Mouse (Mus musculus) Patski (cell line): Measurements from ENCODE around the gene Gpatch11. TPM values are rescaled to one million over a fixed set of nuclear protein-coding genes. Genes with fewer than 3 reads are reported as not detected.
A peak's percentile ranks its signal among the peaks of the same experiment; 100 is the strongest.

Experiments
- ATAC-seq: fragments of 100-300 bp; one replicate; pipeline ENCODE4 v1.8.0; 2021
- CTCF ChIA-PET: fragments of 350-600 bp; sonication (Branson Sonifier 250); formaldehyde crosslinking; loops from one replicate; lab custom pipeline; 2022; ENCODE audit warnings: inconsistent platforms; lab: Charles Lee
- POLR2A ChIA-PET: fragments of 350-600 bp; sonication (Branson Sonifier 250); formaldehyde crosslinking; loops from one replicate; lab custom pipeline; 2022; ENCODE audit warnings: antibody characterized with exemption, inconsistent platforms; lab: Charles Lee
- DNase-seq: peaks from one replicate; pipeline ENCODE4 v3.0.0-alpha.2; 2011; ENCODE audit warnings: low read depth, low spot score
- H3K27me3 ChIP-seq: fragments of 371-371 bp; one replicate; pipeline ENCODE4 v1.5.1; 2021
- CTCF ChIP-seq: fragments of 100-300 bp; IDR thresholded peaks from one replicate; pipeline ENCODE4 v1.5.1; 2021
- in situ Hi-C: fragments of 300-500 bp; cut with MboI; formaldehyde crosslinking; loops from 3 replicates; pipeline ENCODE4 v1.11.1; 2018; ENCODE audit warnings: low pct_unique_long_range_greater_than_20kb, mixed read lengths
- polyA plus RNA-seq: library from polyadenylated mRNA; unstranded; gene quantifications from one replicate; pipeline ENCODE4 v1.2.3, GENCODE M21; 2021

Gene Gpatch11
- polyA plus RNA-seq, 1 experiment from 2014 or later, result 33.5 TPM

GRCm38 (mm10) chr17:78836056-78836455 is 689 bp downstream of the Gpatch11 start:
- ATAC-seq, result no peak
- no peak for TF ChIP-seq CTCF
- in situ Hi-C loops, result no loop called here
- POLR2A ChIA-PET, result interaction anchor here (0.8 kb wide), 1 partner anchor 45 kb away, joined by 3 read pairs; no protein-coding TSS in a partner anchor
- CTCF ChIA-PET, result interaction anchor here (1.4 to 1.6 kb wide), 2 partner anchors 41 to 82 kb away, joined by 3 read pairs; no protein-coding TSS in a partner anchor
- H3K27me3 ChIP-seq, result no peaks in the 10 kb centered on the region
- no peak for DNase-seq

- in situ Hi-C loops, result no loop called here
- ChIA-PET CTCF (no interaction called here), POLR2A (no interaction called here)
- no peak for DNase-seq
- no peak for TF ChIP-seq CTCF
- no peaks in the 10 kb centered on the region for H3K27me3 ChIP-seq
- no peak for ATAC-seq
Observed at GRCm38 (mm10) chr17:78842271-78842928, 7.0 kb downstream of the Gpatch11 start.

DNA sequence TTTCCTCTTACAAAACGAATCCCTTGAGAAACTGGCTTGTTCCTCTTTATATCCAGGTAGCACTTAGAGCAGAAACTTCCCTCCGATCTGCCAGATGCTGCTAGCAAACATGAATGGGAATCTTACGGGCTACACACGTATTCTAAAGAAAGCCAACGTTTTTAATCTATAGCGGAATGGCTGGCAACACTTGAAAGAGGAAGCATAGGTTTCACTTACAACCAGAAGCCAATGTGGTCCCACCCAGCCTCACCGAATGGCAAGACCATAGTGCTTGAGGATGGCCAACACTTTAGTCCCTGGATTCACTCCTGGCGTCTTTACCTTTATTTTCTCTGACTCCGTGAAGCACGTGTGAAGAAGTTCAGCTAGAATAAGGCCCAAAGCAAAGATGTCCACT is 20.9 kb downstream of the Gpatch11 start:
- ChIA-PET CTCF (no interaction called here), POLR2A (interaction anchor here (1.3 kb wide), 1 partner anchor 21 kb away, joined by 3 read pairs; the partner anchor contains the start of genes Gpatch11 and Heatr5b)
- ATAC-seq (no peak), DNase-seq (no peak)
- H3K27me3 ChIP-seq, result no peaks in the 10 kb centered on the region
- in situ Hi-C loops, result no loop called here
- TF ChIP-seq CTCF, result no peak

- H3K27me3 ChIP-seq, result no peaks in the 10 kb centered on the region
- TF ChIP-seq CTCF, result no peak
- DNase-seq (no peak), ATAC-seq (no peak)
- POLR2A ChIA-PET, result no interaction called here
- CTCF ChIA-PET, result no interaction called here
- in situ Hi-C loops, result no loop called here
Observed at GRCm38 (mm10) chr17:78873886-78874285, 38.5 kb downstream of the Gpatch11 start.

DNA sequence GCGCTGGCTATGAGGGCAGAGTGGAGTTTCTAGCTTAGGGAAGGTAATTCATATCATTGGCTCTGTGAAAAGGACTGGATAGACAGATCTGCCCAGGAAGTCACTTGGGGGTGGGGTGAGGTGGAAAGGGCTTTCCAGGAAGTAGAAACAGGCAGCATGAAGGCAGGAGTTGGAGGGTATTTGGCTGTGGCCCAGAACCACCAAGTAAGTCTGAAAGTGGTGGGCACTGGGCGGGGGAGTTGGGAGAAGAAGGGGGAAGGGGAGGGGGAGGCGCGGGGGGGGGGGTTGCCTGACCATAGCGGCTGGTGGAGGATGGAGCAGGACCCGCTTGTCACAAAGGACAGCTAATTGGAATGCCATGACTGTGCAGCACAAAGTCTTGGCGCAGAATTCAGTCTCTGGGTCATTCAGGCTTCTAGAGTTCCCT is 46.5 kb downstream of the Gpatch11 start:
- ATAC-seq (peak; percentile 17), DNase-seq (no peak)
- in situ Hi-C loops, result loop anchor here (10.0 kb wide), 1 partner anchor 693 kb away; no protein-coding TSS in a partner anchor
- no peaks in the 10 kb centered on the region for H3K27me3 ChIP-seq
- TF ChIP-seq CTCF, result no peak
- ChIA-PET POLR2A (interaction anchor here (0.8 to 1.4 kb wide), 2 partner anchors 8 to 46 kb away, joined by 3 to 4 read pairs; partner anchors contain the start of genes Gpatch11 and Heatr5b), CTCF (interaction anchor here (0.7 kb wide), 1 partner anchor 43 kb away, joined by 3 read pairs; no protein-coding TSS in a partner anchor)

- ChIA-PET CTCF (no interaction called here), POLR2A (interaction anchor here (1.4 kb wide), 1 partner anchor 8 kb away, joined by 4 read pairs; no protein-coding TSS in a partner anchor)
- DNase-seq, result peak; percentile 37
- ATAC-seq, result peak; percentile 93
- no peaks in the 10 kb centered on the region for H3K27me3 ChIP-seq
- in situ Hi-C loops, result loop anchor here (10.0 kb wide), 1 partner anchor 692 kb away; no protein-coding TSS in a partner anchor
- no peak for TF ChIP-seq CTCF
Observed at GRCm38 (mm10) chr17:78882401-78883112, 47.2 kb downstream of the Gpatch11 start, which contains the start of gene Eif2ak2. Eif2ak2 (minus strand) TSS chr17:78882573.

DNA sequence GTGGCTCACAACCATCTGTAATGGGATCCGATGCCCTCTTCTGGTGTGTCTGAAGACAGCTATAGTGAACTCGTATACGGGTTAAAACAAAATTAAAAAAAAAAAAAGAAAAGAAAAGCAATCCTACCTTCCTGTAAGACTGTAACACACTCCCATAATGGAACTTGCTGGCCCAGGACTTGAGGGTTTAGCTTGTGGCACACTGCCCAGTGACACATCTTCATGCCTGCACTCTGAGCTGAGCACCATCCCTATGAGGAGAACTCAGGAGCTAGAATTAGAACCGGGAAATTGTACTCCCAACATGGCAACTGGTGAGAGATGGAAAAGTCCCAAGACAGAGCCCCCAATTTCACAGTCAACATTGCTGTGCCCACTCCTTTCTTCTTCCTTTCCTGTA is 47.9 kb downstream of the Gpatch11 start:
- in situ Hi-C loops, result loop anchor here (10.0 kb wide), 1 partner anchor 692 kb away; no protein-coding TSS in a partner anchor
- no peak for TF ChIP-seq CTCF
- H3K27me3 ChIP-seq, result no peaks in the 10 kb centered on the region
- no peak for DNase-seq
- ChIA-PET POLR2A (no interaction called here), CTCF (no interaction called here)
- no peak for ATAC-seq

DNA sequence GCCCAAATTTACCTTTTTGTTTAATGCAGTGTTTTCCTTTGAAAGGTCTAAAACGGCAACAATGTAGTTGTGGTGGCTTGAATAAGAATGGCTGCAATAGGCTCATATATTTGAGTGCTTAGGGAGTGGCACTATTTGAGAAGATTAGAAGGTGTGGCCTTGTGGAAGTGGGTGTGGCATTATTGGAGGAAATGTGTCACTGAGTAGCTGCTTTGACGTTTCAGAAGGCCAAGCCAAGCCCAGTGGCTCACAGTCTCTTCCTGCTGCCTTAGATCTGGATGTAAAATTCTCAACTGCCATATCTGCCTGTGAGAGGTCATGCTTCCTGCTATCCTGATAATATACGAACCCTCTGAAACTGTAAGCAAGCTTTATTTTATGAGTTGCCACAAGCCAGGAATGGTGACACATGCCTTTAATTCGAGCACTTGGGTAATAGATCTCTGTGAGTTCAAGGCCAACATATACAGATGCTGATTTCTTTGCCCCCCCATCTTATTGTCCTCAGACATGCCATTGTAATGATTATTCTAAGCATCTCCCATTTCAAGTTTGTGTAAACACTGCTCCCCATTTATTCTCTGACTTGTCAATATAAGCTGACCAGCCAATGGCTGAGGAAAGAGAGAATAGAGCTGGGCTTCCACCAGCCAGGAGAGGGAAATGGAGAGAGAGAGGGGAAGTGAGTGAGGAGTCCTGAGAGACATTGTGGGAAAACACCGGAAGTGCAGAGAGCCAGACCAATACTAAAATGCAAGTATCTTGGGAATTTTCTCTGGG is 50.1 kb downstream of the Gpatch11 start:
- in situ Hi-C loops, result loop anchor here (10.0 kb wide), 1 partner anchor 689 kb away; no protein-coding TSS in a partner anchor
- ATAC-seq, result no peak
- POLR2A ChIA-PET, result no interaction called here
- CTCF ChIA-PET, result interaction anchor here (1.1 kb wide), 1 partner anchor 16 kb away, joined by 4 read pairs; no protein-coding TSS in a partner anchor
- H3K27me3 ChIP-seq, result no peaks in the 10 kb centered on the region
- no peak for DNase-seq
- TF ChIP-seq CTCF, result no peak

GRCm38 (mm10) chr17:78888554-78888953 is 53.2 kb downstream of the Gpatch11 start:
- TF ChIP-seq CTCF, result no peak
- in situ Hi-C loops, result loop anchor here (10.0 kb wide), 1 partner anchor 686 kb away; no protein-coding TSS in a partner anchor
- DNase-seq, result no peak
- ATAC-seq, result no peak
- ChIA-PET CTCF (no interaction called here), POLR2A (no interaction called here)
- H3K27me3 ChIP-seq, result no peaks in the 10 kb centered on the region

DNA sequence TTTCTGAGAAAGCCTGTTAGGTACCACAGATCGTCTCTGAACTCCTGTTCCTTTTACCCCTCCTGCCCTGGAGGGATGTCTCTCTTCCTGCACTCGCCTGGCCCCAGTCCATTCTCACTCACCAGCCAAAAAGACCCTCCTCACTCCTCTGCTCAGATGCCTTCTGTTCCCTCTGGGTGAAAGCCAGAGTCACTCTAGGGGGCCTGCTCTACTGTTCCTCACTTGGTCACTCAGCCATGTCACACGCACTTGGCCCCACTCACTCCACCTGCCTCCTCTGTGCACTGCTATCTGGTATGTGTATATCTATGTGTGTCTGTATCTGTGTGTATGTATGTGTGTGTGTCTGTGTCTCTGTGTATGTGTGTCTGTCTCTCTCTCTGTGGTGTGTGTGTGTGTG is 53.8 kb downstream of the Gpatch11 start:
- TF ChIP-seq CTCF, result no peak
- DNase-seq, result no peak
- in situ Hi-C loops, result loop anchor here (10.0 kb wide), 1 partner anchor 686 kb away; no protein-coding TSS in a partner anchor
- H3K27me3 ChIP-seq, result no peaks in the 10 kb centered on the region
- POLR2A ChIA-PET, result no interaction called here
- CTCF ChIA-PET, result no interaction called here
- ATAC-seq, result no peak
